Comparison of ENCODE assay signal across 9 mouse cellular contexts in genomic region chr12:111943421-111944064, GRCm38 (mm10). TPM values are rescaled to one million over a fixed set of nuclear protein-coding genes. Genes with fewer than 3 reads are reported as not detected.
A peak's percentile ranks its signal among the peaks of the same experiment; 100 is the strongest.
DNase-seq lines count a peak whose midpoint lies in the region; ATAC-seq lines count a peak whose summit lies in the region.
"Had no signal": no experiment of that assay in that cellular context is flagged by ENCODE, and none has a peak within 500 bp of the region (broad histone marks: within the 10 kb centered on the region; RNA-seq: fewer than 3 reads in every experiment).

No protein-coding gene starts in this region.

- WGBS in liver, embryonic 13.5 days (ENCODE audit: insufficient replicate concordance): 10% methylated on average over 10 of the region's 10 CpGs
- WGBS in hindbrain, embryonic 14.5 days: 63% methylated on average over 10 of the region's 10 CpGs

- H3K27ac ChIP-seq in liver, embryonic 13.5 days: peak overlapping the region; percentile 81
- H3K27ac ChIP-seq in hindbrain, embryonic 14.5 days: no peak overlapping the region

- DNase-seq in cerebellum, adult 11-12 months: peak; percentile 18
- DNase-seq in cerebellum, postnatal 36 days: no peak
- DNase-seq in thymus, postnatal 0 days (ENCODE audit: low spot score): peak; percentile 3
- no peak for DNase-seq in thymus, postnatal 36 days
- DNase-seq in liver, embryonic 13.5 days: peak; percentile 54
- DNase-seq in layer of hippocampus, adult 9-10 months (ENCODE audit: low spot score): no peak
- DNase-seq in hindbrain, embryonic 14.5 days (ENCODE audit: low spot score): no peak
- DNase-seq: gastrocnemius, postnatal 14 days had no signal

- H3K27me3 ChIP-seq in liver, embryonic 13.5 days: no peaks in the 10 kb centered on the region
- no peaks in the 10 kb centered on the region for H3K27me3 ChIP-seq in hindbrain, embryonic 14.5 days (ENCODE audit: control insufficient read depth, insufficient read depth, low read length)

- H3K9ac ChIP-seq in liver, embryonic 13.5 days: peak overlapping the region; percentile 65
- no peak overlapping the region for H3K9ac ChIP-seq in hindbrain, embryonic 14.5 days

- ATAC-seq in liver, embryonic 13.5 days (ENCODE audit: low read depth): peak; percentile 26
- no peak for ATAC-seq in CD4-positive, CD25-positive, alpha-beta regulatory T cell, adult 4 months
- no peak for ATAC-seq in hindbrain, embryonic 14.5 days (ENCODE audit: low FRiP score)

- H3K4me2 ChIP-seq in liver, embryonic 13.5 days: peak overlapping the region; percentile 66
- no peak overlapping the region for H3K4me2 ChIP-seq in hindbrain, embryonic 14.5 days (replicated peaks)

- H3K4me3 ChIP-seq in liver, embryonic 13.5 days (replicated peaks): peak overlapping the region; percentile 56
- H3K4me3 ChIP-seq in hindbrain, embryonic 14.5 days (replicated peaks; ENCODE audit: low read length): no peak overlapping the region

- H3K36me3 ChIP-seq in liver, embryonic 13.5 days: no peaks in the 10 kb centered on the region
- H3K36me3 ChIP-seq in hindbrain, embryonic 14.5 days (replicated peaks; ENCODE audit: control insufficient read depth, insufficient read depth): no peaks in the 10 kb centered on the region

- no peaks in the 10 kb centered on the region for H3K9me3 ChIP-seq in liver, embryonic 13.5 days (replicated peaks)
- H3K9me3 ChIP-seq in hindbrain, embryonic 14.5 days (ENCODE audit: control insufficient read depth, low read length): no peaks in the 10 kb centered on the region

- peaks cover 53% of the 10 kb centered on the region for H3K4me1 ChIP-seq in liver, embryonic 13.5 days (replicated peaks)
- H3K4me1 ChIP-seq in hindbrain, embryonic 14.5 days (replicated peaks; ENCODE audit: control insufficient read depth, insufficient read depth, low read length): no peaks in the 10 kb centered on the region

RNA-seq across cellular contexts. Expression of gene Atp5mpl, which starts 23.2 kb away (rescaled TPM):
- 879 and 927 TPM in 2 replicates for polyA plus RNA-seq in thymus, postnatal 0 days (2015; fragmentation: Nextera tagmentation; extraction: Ambion mirVana)
- polyA plus RNA-seq in liver, embryonic 13.5 days (2015; fragmentation: Nextera tagmentation; extraction: Ambion mirVana): 591 and 627 TPM in 2 replicates
- 100 to 1,000 TPM; 202 to 279 TPM for polyA plus RNA-seq in CD4-positive, CD25-positive, alpha-beta regulatory T cell, adult 4 months (2017; shearing (Covaris generic))
- polyA plus RNA-seq in hindbrain, embryonic 14.5 days (2014; fragmentation: Nextera tagmentation; extraction: Ambion mirVana): 789 and 991 TPM in 2 replicates

RNA-seq across cellular contexts. Expression of gene Tdrd9, which starts 27.8 kb away (rescaled TPM):
- 0.12 and 0.16 TPM in 2 replicates for polyA plus RNA-seq in thymus, postnatal 0 days (2015; fragmentation: Nextera tagmentation; extraction: Ambion mirVana)
- polyA plus RNA-seq in liver, embryonic 13.5 days (2015; fragmentation: Nextera tagmentation; extraction: Ambion mirVana): 0.05 TPM in 1 of 2 replicates, not detected in the other
- not detected for polyA plus RNA-seq in CD4-positive, CD25-positive, alpha-beta regulatory T cell, adult 4 months (2017; shearing (Covaris generic))
- 0.18 and 0.48 TPM in 2 replicates for polyA plus RNA-seq in hindbrain, embryonic 14.5 days (2014; fragmentation: Nextera tagmentation; extraction: Ambion mirVana)

RNA-seq across cellular contexts. Expression of gene Ppp1r13b, which starts 35.6 kb away (rescaled TPM):
- 17.0 and 18.3 TPM in 2 replicates for polyA plus RNA-seq in thymus, postnatal 0 days (2015; fragmentation: Nextera tagmentation; extraction: Ambion mirVana)
- 3.4 and 4.0 TPM in 2 replicates for polyA plus RNA-seq in liver, embryonic 13.5 days (2015; fragmentation: Nextera tagmentation; extraction: Ambion mirVana)
- polyA plus RNA-seq in CD4-positive, CD25-positive, alpha-beta regulatory T cell, adult 4 months (2017; shearing (Covaris generic)): 10 to 100 TPM; 10.7 to 15.1 TPM
- 38.0 and 43.3 TPM in 2 replicates for polyA plus RNA-seq in hindbrain, embryonic 14.5 days (2014; fragmentation: Nextera tagmentation; extraction: Ambion mirVana)

RNA-seq across cellular contexts. Expression of gene Rd3l, which starts 37.6 kb away (rescaled TPM):
- polyA plus RNA-seq in thymus, postnatal 0 days (2015; fragmentation: Nextera tagmentation; extraction: Ambion mirVana): not detected in 2 replicates
- not detected in 2 replicates for polyA plus RNA-seq in liver, embryonic 13.5 days (2015; fragmentation: Nextera tagmentation; extraction: Ambion mirVana)
- not detected for polyA plus RNA-seq in CD4-positive, CD25-positive, alpha-beta regulatory T cell, adult 4 months (2017; shearing (Covaris generic))
- polyA plus RNA-seq in hindbrain, embryonic 14.5 days (2014; fragmentation: Nextera tagmentation; extraction: Ambion mirVana): not detected in 2 replicates

Comparison
In these comparisons a context has a peak if more than half of its experiments do, and no peak if none do; other contexts are left out.
1. DNase-seq: peak in cerebellum, adult 11-12 months (single experiment), thymus, postnatal 0 days (single experiment) and liver, embryonic 13.5 days (single experiment); none in cerebellum, postnatal 36 days (0 of 2), thymus, postnatal 36 days (0 of 2), layer of hippocampus, adult 9-10 months (single experiment) and hindbrain, embryonic 14.5 days (single experiment).